Mouse (Mus musculus) liver, adult 2 months (tissue): Measurements from ENCODE around the gene Dbil5.

Experiments used
- CTCF ChIP-seq: fragments of 200-500 bp; IDR thresholded peaks from 2 replicates; pipeline ENCODE4 v1.5.1; 2011; ENCODE audit warnings: low read depth, low read length, control low read depth
- POLR2A ChIP-seq: fragments of 200-500 bp; IDR thresholded peaks from 2 replicates; pipeline ENCODE4 v1.6.1; 2011; ENCODE audit warnings: low read length, control low read depth; ENCODE audit not compliant: insufficient read depth; ENCODE audit errors: extremely low read depth

- TF ChIP-seq CTCF, result no peak
- TF ChIP-seq POLR2A, result no peak
Observed at GRCm38 (mm10) chr11:76183745-76184144, 33.7 kb upstream of the Dbil5 start.
